Mouse (Mus musculus) thymus, postnatal 0 days (tissue): Measurements from ENCODE around the gene Eps15. TPM values are rescaled to one million over a fixed set of nuclear protein-coding genes. Genes with fewer than 3 reads are reported as not detected.

ENCODE experiments used
- DNase-seq: peaks from one replicate; pipeline ENCODE4 v3.0.0-alpha.2; 2015; ENCODE audit warnings: low spot score
- polyA plus RNA-seq: library from polyadenylated mRNA; unstranded; fragments of >200 nt; fragmentation: Nextera tagmentation; extraction: Ambion mirVana; gene quantifications from 2 replicates; pipeline ENCODE4 v1.2.1, GENCODE M21; 2015

Eps15 gene
- polyA plus RNA-seq, 1 experiment from 2014 or later, result 53.7 TPM

GRCm38 (mm10) chr4:109430250-109430649, 150.2 kb downstream of the Eps15 start:
- DNase-seq, result no peak

GRCm38 (mm10) chr4:109430854-109431253, 150.8 kb downstream of the Eps15 start:
- peak; percentile 48 for DNase-seq

GRCm38 (mm10) chr4:109432668-109433375, 152.8 kb downstream of the Eps15 start:
- DNase-seq, result no peak

- no peak for DNase-seq
Observed at GRCm38 (mm10) chr4:109433641-109434040, 153.6 kb downstream of the Eps15 start.

- no peak for DNase-seq
Observed at GRCm38 (mm10) chr4:109434256-109434655, 154.2 kb downstream of the Eps15 start.

Other genes with a start within 250 kb of the Eps15 start
- gene Osbpl9, start 78.0 kb upstream of the Eps15 start, polyA plus RNA-seq, result 64.4 and 65.7 TPM in 2 replicates
- gene Calr4, start 45.8 kb upstream of the Eps15 start, polyA plus RNA-seq, result 0.09 and 0.13 TPM in 2 replicates
- 4.2 and 4.3 TPM in 2 replicates for gene Ttc39a, start 126.4 kb downstream of the Eps15 start, polyA plus RNA-seq
- 24.6 and 26.5 TPM in 2 replicates for gene Rnf11, start 204.5 kb downstream of the Eps15 start, polyA plus RNA-seq